In genomic region chr19:16367218-16367617, GRCm38 (mm10) we compare ENCODE assay signal across 12 mouse cellular contexts.
DNase-seq lines count a peak whose midpoint lies in the region; ATAC-seq lines count a peak whose summit lies in the region.
"Had no signal": no experiment of that assay in that cellular context is flagged by ENCODE, and none has a peak within 500 bp of the region (broad histone marks: within the 10 kb centered on the region; RNA-seq: fewer than 3 reads in every experiment).

No protein-coding gene starts in this region.

- WGBS in embryonic facial prominence, embryonic 14.5 days, result 63% methylated on average over 10 of the region's 10 CpGs
- 88% methylated on average over 10 of the region's 10 CpGs for WGBS in embryonic facial prominence, embryonic 10.5 days
- 65% methylated on average over 10 of the region's 10 CpGs for WGBS in neural tube, embryonic 13.5 days
- WGBS in hindbrain, embryonic 16.5 days, result 53% methylated on average over 10 of the region's 10 CpGs

- peaks cover 13% of the 10 kb centered on the region; the same call in 1 of the 2 replicates for H3K4me1 ChIP-seq in embryonic facial prominence, embryonic 14.5 days (ENCODE audit: control insufficient read depth, insufficient read depth, low read length)
- H3K4me1 ChIP-seq in embryonic facial prominence, embryonic 10.5 days, result peaks cover 20% of the 10 kb centered on the region
- peaks cover 24% of the 10 kb centered on the region for H3K4me1 ChIP-seq in neural tube, embryonic 13.5 days (replicated peaks)
- peaks cover 6% of the 10 kb centered on the region for H3K4me1 ChIP-seq in hindbrain, embryonic 16.5 days (ENCODE audit: control insufficient read depth, insufficient read depth, low read depth, low read length)

- no peak overlapping the region for H3K4me2 ChIP-seq in embryonic facial prominence, embryonic 14.5 days (ENCODE audit: low read depth, low read length)
- no peak overlapping the region for H3K4me2 ChIP-seq in neural tube, embryonic 13.5 days
- H3K4me2 ChIP-seq in hindbrain, embryonic 16.5 days (ENCODE audit: low read length), result no peak overlapping the region
- H3K4me2 ChIP-seq: neural tube, embryonic 12.5 days had no signal

- no peaks in the 10 kb centered on the region for H3K9me3 ChIP-seq in embryonic facial prominence, embryonic 14.5 days (ENCODE audit: control insufficient read depth, low read length)
- no peaks in the 10 kb centered on the region for H3K9me3 ChIP-seq in embryonic facial prominence, embryonic 10.5 days
- no peaks in the 10 kb centered on the region for H3K9me3 ChIP-seq in neural tube, embryonic 13.5 days
- H3K9me3 ChIP-seq in hindbrain, embryonic 16.5 days (ENCODE audit: control insufficient read depth, low read length), result no peaks in the 10 kb centered on the region
- H3K9me3 ChIP-seq: neural tube, embryonic 12.5 days had no signal

- H3K27me3 ChIP-seq in embryonic facial prominence, embryonic 14.5 days (replicated peaks; ENCODE audit: control insufficient read depth, insufficient read depth, low read length), result no peaks in the 10 kb centered on the region
- H3K27me3 ChIP-seq in embryonic facial prominence, embryonic 10.5 days (replicated peaks; ENCODE audit: low read depth, poor library complexity, severe bottlenecking), result no peaks in the 10 kb centered on the region
- H3K27me3 ChIP-seq in neural tube, embryonic 13.5 days, result no peaks in the 10 kb centered on the region
- H3K27me3 ChIP-seq in hindbrain, embryonic 16.5 days (replicated peaks; ENCODE audit: control insufficient read depth, insufficient read depth, low read length), result no peaks in the 10 kb centered on the region
- H3K27me3 ChIP-seq: neural tube, embryonic 12.5 days had no signal

- peak; percentile 35 for DNase-seq in embryonic facial prominence, embryonic 14.5 days (ENCODE audit: low spot score)
- no peak for DNase-seq in embryonic facial prominence, embryonic 10.5 days (ENCODE audit: low spot score)
- no peak for DNase-seq in neural tube, embryonic 10.5 days (ENCODE audit: extremely low spot score, low spot score)
- peak; percentile 65 for DNase-seq in skeletal muscle tissue, adult 2 months (ENCODE audit: low read depth, low spot score)
- DNase-seq in urinary bladder, postnatal 4 days (ENCODE audit: low spot score in 2 of 2), result no peak
- no peak for DNase-seq in heart, postnatal 25 days (ENCODE audit: low spot score)
- DNase-seq: cerebellum, postnatal 25 days; left cerebral cortex, postnatal 4 days had no signal

- intact Hi-C loops in heart, postnatal 25 days (cut with DNase I), result no loop called here

- H3K27ac ChIP-seq in embryonic facial prominence, embryonic 14.5 days (replicated peaks; ENCODE audit: low read depth, low read length), result no peak overlapping the region
- H3K27ac ChIP-seq in embryonic facial prominence, embryonic 10.5 days (replicated peaks), result no peak overlapping the region
- H3K27ac ChIP-seq in neural tube, embryonic 13.5 days (replicated peaks), result peak overlapping the region; percentile 56
- H3K27ac ChIP-seq in hindbrain, embryonic 16.5 days (ENCODE audit: low read depth, low read length), result no peak overlapping the region
- H3K27ac ChIP-seq: neural tube, embryonic 12.5 days had no signal

- no peak for ATAC-seq in embryonic facial prominence, embryonic 14.5 days (ENCODE audit: low read depth)
- ATAC-seq in neural tube, embryonic 13.5 days (ENCODE audit: low read depth), result no peak
- ATAC-seq in hindbrain, embryonic 16.5 days, result peak; percentile 41; the same call in 1 of the 2 replicates
- ATAC-seq: inflammation-experienced regulatory T-cells, adult 6 months had no signal

- peaks cover 6% of the 10 kb centered on the region for H3K36me3 ChIP-seq in embryonic facial prominence, embryonic 14.5 days (ENCODE audit: control insufficient read depth, insufficient read depth, low read length)
- H3K36me3 ChIP-seq in embryonic facial prominence, embryonic 10.5 days (replicated peaks), result peaks cover 8% of the 10 kb centered on the region
- peaks cover 3% of the 10 kb centered on the region; the same call in 1 of the 2 replicates for H3K36me3 ChIP-seq in neural tube, embryonic 13.5 days
- peaks cover 2% of the 10 kb centered on the region; the same call in 1 of the 2 replicates for H3K36me3 ChIP-seq in hindbrain, embryonic 16.5 days (ENCODE audit: control insufficient read depth, insufficient read depth, low read length)
- H3K36me3 ChIP-seq: neural tube, embryonic 12.5 days had no signal

- H3K9ac ChIP-seq in embryonic facial prominence, embryonic 14.5 days (ENCODE audit: low read depth, low read length), result no peak overlapping the region
- no peak overlapping the region for H3K9ac ChIP-seq in neural tube, embryonic 13.5 days
- no peak overlapping the region for H3K9ac ChIP-seq in hindbrain, embryonic 16.5 days (ENCODE audit: low read depth, low read length)
- H3K9ac ChIP-seq: neural tube, embryonic 12.5 days had no signal

- H3K4me3 ChIP-seq in embryonic facial prominence, embryonic 14.5 days (ENCODE audit: low read depth, low read length), result no peak overlapping the region
- H3K4me3 ChIP-seq in embryonic facial prominence, embryonic 10.5 days, result no peak overlapping the region
- H3K4me3 ChIP-seq in neural tube, embryonic 13.5 days, result no peak overlapping the region
- H3K4me3 ChIP-seq in hindbrain, embryonic 16.5 days (ENCODE audit: low read length), result no peak overlapping the region
- H3K4me3 ChIP-seq: neural tube, embryonic 12.5 days had no signal

Comparison
In these comparisons a context has a peak if more than half of its experiments do, and no peak if none do; other contexts are left out.
1. DNase-seq: peak in embryonic facial prominence, embryonic 14.5 days (single experiment) and skeletal muscle tissue, adult 2 months (single experiment); none in embryonic facial prominence, embryonic 10.5 days (single experiment), neural tube, embryonic 10.5 days (single experiment), urinary bladder, postnatal 4 days (0 of 2) and heart, postnatal 25 days (single experiment).